Mouse (Mus musculus): Measurements from ENCODE around the gene Sox6. TPM values are rescaled to one million over a fixed set of nuclear protein-coding genes. Genes with fewer than 3 reads are reported as not detected.

Sox6 gene
- polyA plus RNA-seq, 1 experiment from 2014 or later, result 20.9 TPM

DNA sequence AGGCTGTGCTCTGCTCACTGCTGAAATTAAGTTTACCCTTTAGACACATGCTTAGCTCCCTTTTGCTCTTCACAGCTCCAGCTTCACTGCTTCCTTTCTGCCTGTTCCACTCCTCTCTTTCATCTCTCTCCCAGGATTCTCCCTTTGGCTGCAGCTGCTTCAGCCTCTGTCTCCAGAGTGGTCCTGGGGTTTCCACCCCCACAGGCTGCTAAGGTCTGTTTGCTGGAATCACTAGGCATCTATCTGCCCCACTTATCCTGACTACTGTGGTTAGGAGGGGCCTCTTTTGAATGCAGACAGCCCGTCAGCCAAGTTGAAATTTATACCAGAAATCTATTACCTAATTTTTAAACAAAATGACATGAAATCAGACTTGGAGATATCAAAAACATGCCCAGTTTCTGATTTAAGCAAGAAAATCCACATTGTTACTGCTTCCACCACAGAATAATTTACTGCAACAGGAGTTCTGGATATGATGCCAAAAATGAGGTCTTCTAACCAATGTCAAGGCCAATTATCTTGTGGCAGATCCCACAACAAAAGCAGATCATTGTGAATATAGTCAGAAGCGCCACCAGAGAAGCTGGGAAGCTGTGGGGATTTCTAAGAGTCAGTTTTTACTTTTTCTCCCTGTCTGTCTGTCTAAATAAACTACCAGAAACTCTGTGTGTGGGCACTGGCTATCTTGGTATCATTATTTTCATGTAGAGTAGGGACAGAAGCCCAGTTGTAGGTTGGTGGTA lies 552.8 kb downstream of the Sox6 start:
- H3K4me2 ChIP-seq (ENCODE audit: low read depth, low read length), result no peak overlapping the region
- no peak for ATAC-seq (ENCODE audit: low read depth)
- H3K4me1 ChIP-seq (replicated peaks; ENCODE audit: control insufficient read depth, insufficient read depth, low read length), result no peaks in the 10 kb centered on the region
- 65% methylated on average over 2 of the region's 2 CpGs for WGBS
- H3K27me3 ChIP-seq (ENCODE audit: control insufficient read depth, insufficient read depth, low read depth, low read length), result no peaks in the 10 kb centered on the region
- no peak overlapping the region for H3K27ac ChIP-seq (ENCODE audit: low read length)
- no peaks in the 10 kb centered on the region for H3K9me3 ChIP-seq (ENCODE audit: control insufficient read depth, low read length)
- H3K9ac ChIP-seq (ENCODE audit: low read length), result no peak overlapping the region
- no peak overlapping the region for H3K4me3 ChIP-seq (ENCODE audit: low read length)
- no peaks in the 10 kb centered on the region for H3K36me3 ChIP-seq (ENCODE audit: control insufficient read depth, insufficient read depth, low read length)

DNA sequence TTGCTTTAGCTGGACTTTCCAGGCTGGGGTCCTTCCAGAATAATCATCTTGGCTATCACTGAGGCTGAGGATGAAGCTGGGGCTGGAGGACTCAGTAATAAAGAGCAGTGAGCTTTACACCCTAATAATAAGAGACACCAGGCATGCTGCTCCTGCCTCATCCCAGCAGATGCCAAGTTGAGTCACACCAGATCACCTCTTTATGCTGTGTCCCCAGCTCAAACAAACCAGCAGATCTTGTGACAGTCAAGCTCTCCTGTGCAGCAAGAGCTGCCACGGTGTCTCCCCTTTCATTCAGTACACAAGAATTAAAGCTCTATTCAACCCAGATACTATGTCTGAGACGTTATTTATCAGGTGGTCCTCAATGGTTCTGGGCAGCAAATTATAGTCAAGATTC lies 560.8 kb downstream of the Sox6 start:
- no peaks in the 10 kb centered on the region for H3K4me1 ChIP-seq (replicated peaks; ENCODE audit: control insufficient read depth, insufficient read depth, low read length)
- no peak overlapping the region for H3K4me3 ChIP-seq (ENCODE audit: low read length)
- H3K9me3 ChIP-seq (ENCODE audit: control insufficient read depth, low read length), result no peaks in the 10 kb centered on the region
- WGBS, result 73% methylated on average over 2 of the region's 2 CpGs
- no peak for ATAC-seq (ENCODE audit: low read depth)
- no peaks in the 10 kb centered on the region for H3K36me3 ChIP-seq (ENCODE audit: control insufficient read depth, insufficient read depth, low read length)
- H3K27ac ChIP-seq (ENCODE audit: low read length), result no peak overlapping the region
- no peak overlapping the region for H3K4me2 ChIP-seq (ENCODE audit: low read depth, low read length)
- no peaks in the 10 kb centered on the region for H3K27me3 ChIP-seq (ENCODE audit: control insufficient read depth, insufficient read depth, low read depth, low read length)
- no peak overlapping the region for H3K9ac ChIP-seq (ENCODE audit: low read length)

DNA sequence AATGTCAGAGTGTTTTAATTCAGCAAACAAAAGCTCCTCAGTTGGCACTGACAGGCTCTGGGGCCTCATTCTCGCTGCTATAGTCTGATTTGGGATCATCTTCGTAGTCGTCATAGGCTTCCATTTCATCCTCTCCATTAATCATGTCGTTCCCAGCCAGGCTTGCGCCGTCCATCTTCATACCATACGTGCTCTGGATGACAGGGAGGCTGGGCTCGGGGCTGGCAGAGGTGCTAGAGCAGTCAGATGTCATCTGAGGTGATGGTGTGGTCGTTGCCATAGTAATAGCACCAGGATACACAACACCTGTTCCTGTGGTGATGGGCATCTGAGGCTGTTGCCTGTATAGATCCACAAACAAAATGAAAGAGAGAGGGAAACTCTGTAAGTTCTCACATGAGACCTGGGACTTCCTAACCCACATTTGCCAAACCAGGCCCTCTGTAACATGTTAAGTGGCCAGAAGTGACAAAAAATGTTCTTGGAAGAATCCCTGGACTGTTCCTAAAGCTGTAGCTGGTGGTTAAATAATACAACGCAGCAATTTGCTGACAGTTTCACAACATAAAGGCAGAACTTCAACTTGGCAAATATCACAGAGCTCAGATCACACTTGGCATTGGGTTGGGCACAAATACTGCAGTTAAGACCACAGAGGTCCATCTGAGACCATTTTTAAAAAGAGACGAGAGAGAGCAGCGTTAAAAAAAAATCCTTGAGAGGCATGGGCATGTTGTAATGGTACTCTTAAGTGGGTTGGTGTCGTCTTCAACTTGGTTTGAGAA lies 561.5 kb downstream of the Sox6 start:
- no peak for ATAC-seq (ENCODE audit: low read depth)
- no peaks in the 10 kb centered on the region for H3K27me3 ChIP-seq (ENCODE audit: control insufficient read depth, insufficient read depth, low read depth, low read length)
- no peaks in the 10 kb centered on the region for H3K36me3 ChIP-seq (ENCODE audit: control insufficient read depth, insufficient read depth, low read length)
- H3K4me2 ChIP-seq (ENCODE audit: low read depth, low read length), result no peak overlapping the region
- H3K4me1 ChIP-seq (replicated peaks; ENCODE audit: control insufficient read depth, insufficient read depth, low read length), result no peaks in the 10 kb centered on the region
- H3K9me3 ChIP-seq (ENCODE audit: control insufficient read depth, low read length), result no peaks in the 10 kb centered on the region
- H3K27ac ChIP-seq (ENCODE audit: low read length), result no peak overlapping the region
- WGBS, result 47% methylated on average over 13 of the region's 13 CpGs
- no peak overlapping the region for H3K4me3 ChIP-seq (ENCODE audit: low read length)
- no peak overlapping the region for H3K9ac ChIP-seq (ENCODE audit: low read length)

DNA sequence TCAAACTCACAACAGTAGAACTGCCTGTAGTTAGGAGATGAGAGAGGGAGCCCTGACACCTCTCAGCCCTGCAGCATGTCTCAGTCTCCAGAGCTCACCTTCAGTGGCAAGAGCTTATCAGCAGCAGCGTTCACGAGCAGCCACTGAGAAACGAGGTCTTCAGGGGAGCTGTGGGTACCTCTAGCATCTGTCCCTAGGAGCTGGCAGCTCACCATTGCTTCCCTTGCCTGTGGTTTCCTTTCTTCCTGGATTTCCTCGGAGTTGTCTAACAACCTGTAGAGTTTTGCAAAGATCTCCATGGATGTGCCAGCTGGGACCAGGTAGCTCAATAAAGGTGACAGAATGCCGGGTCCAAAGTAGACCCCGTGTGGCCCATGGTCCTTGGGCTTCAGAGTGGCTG lies 563.4 kb downstream of the Sox6 start:
- Histone ChIP-seq H3K36me3 (ENCODE audit: control insufficient read depth, insufficient read depth, low read length) (no peaks in the 10 kb centered on the region), H3K9ac (ENCODE audit: low read length) (no peak overlapping the region), H3K4me1 (replicated peaks; ENCODE audit: control insufficient read depth, insufficient read depth, low read length) (no peaks in the 10 kb centered on the region), H3K9me3 (ENCODE audit: control insufficient read depth, low read length) (no peaks in the 10 kb centered on the region), H3K4me2 (ENCODE audit: low read depth, low read length) (no peak overlapping the region), H3K27ac (ENCODE audit: low read length) (no peak overlapping the region), H3K4me3 (ENCODE audit: low read length) (no peak overlapping the region), H3K27me3 (ENCODE audit: control insufficient read depth, insufficient read depth, low read depth, low read length) (no peaks in the 10 kb centered on the region)
- 57% methylated on average over 6 of the region's 6 CpGs for WGBS
- ATAC-seq (ENCODE audit: low read depth), result no peak

DNA sequence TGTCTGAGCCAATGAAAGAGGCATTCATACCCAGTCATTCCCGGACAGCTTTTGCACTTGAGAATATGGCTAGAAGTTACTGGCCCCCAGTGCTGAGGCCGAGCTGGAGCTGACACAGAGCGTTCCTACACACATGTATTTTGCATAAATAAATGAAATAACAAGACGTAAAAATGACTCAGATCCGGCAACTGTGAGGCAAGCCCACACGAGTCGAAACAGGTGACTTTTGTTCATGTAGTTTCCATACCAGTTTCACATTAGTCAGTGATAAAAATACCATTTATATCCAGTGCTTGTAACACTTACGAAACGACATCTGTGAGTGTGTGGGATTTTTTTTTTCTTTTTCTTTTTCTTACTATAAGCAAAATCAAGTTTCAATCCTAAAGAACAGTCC lies 564.5 kb downstream of the Sox6 start:
- H3K4me1 ChIP-seq (replicated peaks; ENCODE audit: control insufficient read depth, insufficient read depth, low read length), result no peaks in the 10 kb centered on the region
- H3K27me3 ChIP-seq (ENCODE audit: control insufficient read depth, insufficient read depth, low read depth, low read length), result no peaks in the 10 kb centered on the region
- H3K36me3 ChIP-seq (ENCODE audit: control insufficient read depth, insufficient read depth, low read length), result no peaks in the 10 kb centered on the region
- H3K9me3 ChIP-seq (ENCODE audit: control insufficient read depth, low read length), result no peaks in the 10 kb centered on the region
- whole genome bisulfite sequencing, result 74% methylated on average over 9 of the region's 9 CpGs
- H3K4me3 ChIP-seq (ENCODE audit: low read length), result no peak overlapping the region
- no peak overlapping the region for H3K4me2 ChIP-seq (ENCODE audit: low read depth, low read length)
- no peak for ATAC-seq (ENCODE audit: low read depth)
- H3K27ac ChIP-seq (ENCODE audit: low read length), result no peak overlapping the region
- no peak overlapping the region for H3K9ac ChIP-seq (ENCODE audit: low read length)

DNA sequence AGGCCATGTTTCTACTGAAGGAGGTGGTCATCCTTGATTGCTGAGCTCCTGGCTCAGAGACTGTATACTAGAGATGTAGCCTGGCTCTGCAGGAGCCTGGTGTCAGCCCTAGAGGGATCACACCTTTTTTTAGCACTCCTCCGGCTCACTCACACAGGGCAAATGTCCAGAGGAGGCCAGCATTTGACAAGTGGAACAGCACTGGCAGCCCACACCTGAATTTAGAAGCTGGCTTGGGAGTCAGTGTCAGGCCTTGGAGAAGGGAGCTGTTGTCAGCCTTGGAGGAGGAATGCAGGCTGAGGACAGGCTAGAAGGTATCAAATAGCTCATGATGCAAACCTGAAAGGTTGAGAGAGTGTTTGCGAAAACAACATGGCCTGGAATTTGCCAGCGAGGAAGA lies 565.7 kb downstream of the Sox6 start:
- Histone ChIP-seq H3K4me2 (ENCODE audit: low read depth, low read length) (no peak overlapping the region), H3K9me3 (ENCODE audit: control insufficient read depth, low read length) (no peaks in the 10 kb centered on the region), H3K4me3 (ENCODE audit: low read length) (no peak overlapping the region), H3K4me1 (replicated peaks; ENCODE audit: control insufficient read depth, insufficient read depth, low read length) (no peaks in the 10 kb centered on the region), H3K27me3 (ENCODE audit: control insufficient read depth, insufficient read depth, low read depth, low read length) (no peaks in the 10 kb centered on the region), H3K27ac (ENCODE audit: low read length) (no peak overlapping the region), H3K9ac (ENCODE audit: low read length) (no peak overlapping the region), H3K36me3 (ENCODE audit: control insufficient read depth, insufficient read depth, low read length) (no peaks in the 10 kb centered on the region)
- no peak for ATAC-seq (ENCODE audit: low read depth)
- WGBS, result 65% methylated on average over 3 of the region's 3 CpGs

DNA sequence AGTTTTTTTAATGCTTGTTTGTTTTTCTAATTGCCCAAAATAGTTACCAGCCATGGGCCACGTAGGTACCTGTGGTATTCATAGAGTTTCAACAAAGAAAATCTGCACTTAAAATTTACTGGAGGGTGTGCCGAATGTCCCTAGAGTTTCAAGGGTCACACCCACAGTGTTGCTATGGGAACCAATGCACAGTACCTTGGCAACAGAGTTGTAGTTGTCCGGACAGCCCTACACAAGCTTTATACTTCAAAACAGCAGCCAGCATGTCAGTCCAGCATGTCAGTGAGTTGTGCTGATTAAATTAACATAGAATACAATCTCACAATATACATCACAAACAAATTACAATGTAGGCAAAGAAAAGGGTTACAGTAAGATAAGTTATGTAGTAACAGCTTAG lies 567.1 kb downstream of the Sox6 start:
- H3K27ac ChIP-seq (ENCODE audit: low read length), result no peak overlapping the region
- no peaks in the 10 kb centered on the region for H3K9me3 ChIP-seq (ENCODE audit: control insufficient read depth, low read length)
- H3K4me3 ChIP-seq (ENCODE audit: low read length), result no peak overlapping the region
- no peaks in the 10 kb centered on the region for H3K36me3 ChIP-seq (ENCODE audit: control insufficient read depth, insufficient read depth, low read length)
- no peak overlapping the region for H3K9ac ChIP-seq (ENCODE audit: low read length)
- no peaks in the 10 kb centered on the region for H3K27me3 ChIP-seq (ENCODE audit: control insufficient read depth, insufficient read depth, low read depth, low read length)
- H3K4me2 ChIP-seq (ENCODE audit: low read depth, low read length), result no peak overlapping the region
- 45% methylated on average over 3 of the region's 3 CpGs for WGBS
- ATAC-seq (ENCODE audit: low read depth), result no peak
- H3K4me1 ChIP-seq (replicated peaks; ENCODE audit: control insufficient read depth, insufficient read depth, low read length), result no peaks in the 10 kb centered on the region; the same call in 1 of the 2 replicates

DNA sequence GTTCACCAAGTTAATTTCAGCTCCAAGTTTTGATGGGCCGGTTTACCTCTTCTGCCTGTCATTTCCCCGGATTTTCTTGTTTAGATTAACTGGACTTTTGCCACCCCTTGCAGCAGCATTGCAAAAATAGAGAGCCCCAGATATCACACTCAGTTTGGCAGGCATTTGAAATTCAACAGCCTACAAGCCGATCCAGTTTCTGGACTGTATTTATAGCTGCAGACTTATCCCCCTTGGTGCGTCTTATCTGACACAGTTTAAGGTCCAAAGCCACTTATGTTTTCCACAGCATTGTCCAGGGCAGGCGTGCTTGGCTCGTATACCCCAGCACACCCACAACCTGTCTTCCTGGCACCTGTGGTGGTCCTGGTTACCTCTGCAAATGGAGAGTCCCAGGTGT lies 571.8 kb downstream of the Sox6 start:
- peaks cover 4% of the 10 kb centered on the region; the same call in 1 of the 2 replicates for H3K9me3 ChIP-seq (ENCODE audit: control insufficient read depth, low read length)
- H3K4me3 ChIP-seq (ENCODE audit: low read length), result no peak overlapping the region
- no peak overlapping the region for H3K4me2 ChIP-seq (ENCODE audit: low read depth, low read length)
- H3K27me3 ChIP-seq (ENCODE audit: control insufficient read depth, insufficient read depth, low read depth, low read length), result no peaks in the 10 kb centered on the region
- peaks cover 6% of the 10 kb centered on the region; the same call in 1 of the 2 replicates for H3K4me1 ChIP-seq (replicated peaks; ENCODE audit: control insufficient read depth, insufficient read depth, low read length)
- H3K9ac ChIP-seq (ENCODE audit: low read length), result no peak overlapping the region
- 46% methylated on average over 6 of the region's 6 CpGs for WGBS
- ATAC-seq (ENCODE audit: low read depth), result no peak; the same call in 1 of the 2 replicates
- no peaks in the 10 kb centered on the region for H3K36me3 ChIP-seq (ENCODE audit: control insufficient read depth, insufficient read depth, low read length)
- H3K27ac ChIP-seq (ENCODE audit: low read length), result no peak overlapping the region

DNA sequence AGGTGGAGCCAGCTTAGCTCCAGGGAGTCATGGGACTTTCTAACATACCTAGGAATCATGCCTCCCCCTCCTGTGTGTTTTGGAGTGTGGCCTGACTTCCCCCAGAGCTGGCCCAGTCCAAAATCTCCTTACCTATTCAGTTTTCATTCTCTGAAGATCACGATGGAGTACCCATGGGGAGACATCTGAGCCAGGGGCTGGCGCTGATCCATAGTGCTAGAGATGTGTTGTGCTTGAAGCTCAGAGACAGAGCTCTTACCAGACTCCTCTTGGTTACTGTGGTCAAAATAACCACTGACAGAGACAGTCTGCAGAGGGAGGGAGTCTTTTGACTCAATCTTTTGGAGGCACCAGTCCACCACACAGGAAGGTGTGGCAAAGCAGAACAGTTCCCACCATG lies 575.2 kb downstream of the Sox6 start:
- no peaks in the 10 kb centered on the region for H3K36me3 ChIP-seq (ENCODE audit: control insufficient read depth, insufficient read depth, low read length)
- peaks cover 4% of the 10 kb centered on the region; the same call in 1 of the 2 replicates for H3K9me3 ChIP-seq (ENCODE audit: control insufficient read depth, low read length)
- H3K27ac ChIP-seq (ENCODE audit: low read length), result no peak overlapping the region
- 84% methylated on average over 2 of the region's 2 CpGs for WGBS
- no peaks in the 10 kb centered on the region for H3K27me3 ChIP-seq (ENCODE audit: control insufficient read depth, insufficient read depth, low read depth, low read length)
- H3K4me3 ChIP-seq (ENCODE audit: low read length), result no peak overlapping the region
- ATAC-seq (ENCODE audit: low read depth), result no peak
- H3K4me1 ChIP-seq (replicated peaks; ENCODE audit: control insufficient read depth, insufficient read depth, low read length), result peaks cover 6% of the 10 kb centered on the region; the same call in 1 of the 2 replicates
- no peak overlapping the region for H3K4me2 ChIP-seq (ENCODE audit: low read depth, low read length)
- H3K9ac ChIP-seq (ENCODE audit: low read length), result no peak overlapping the region
